Mouse (Mus musculus) CH12.LX (cell line): Measurements from ENCODE around the gene Kcnab3. TPM values are rescaled to one million over a fixed set of nuclear protein-coding genes. Genes with fewer than 3 reads are reported as not detected.

Source experiments
- DNase-seq: peaks from one replicate; pipeline ENCODE4 v3.0.0-alpha.2; 2013; ENCODE audit errors: extremely low read depth
- H3K27ac ChIP-seq: 2 replicates; pipeline ENCODE4 v1.5.1; 2012; ENCODE audit warnings: low read depth, mild to moderate bottlenecking, control low read depth, moderate library complexity; ENCODE audit not compliant: insufficient read depth
- H3K27me3 ChIP-seq: replicated peaks from 2 replicates; pipeline ENCODE3; 2012; ENCODE audit warnings: inconsistent platforms
- H3K36me3 ChIP-seq, 2 experiments: replicated peaks in 1 of 2; 2 replicates each; pipeline versions ENCODE3 to v1.6.1; 2012; ENCODE audit warnings: inconsistent platforms in 1 of 2, low read length in 1 of 2, mild to moderate bottlenecking in 1 of 2, mixed read lengths in 1 of 2, moderate library complexity in 1 of 2; ENCODE audit not compliant: control insufficient read depth in 1 of 2, insufficient read depth in 1 of 2
- H3K4me1 ChIP-seq, 2 experiments: 2 replicates each; pipeline ENCODE4 v1.6.1; 2012; ENCODE audit warnings: inconsistent platforms in 1 of 2, moderate library complexity in 1 of 2; ENCODE audit not compliant: insufficient read depth in 2 of 2, control insufficient read depth in 1 of 2
- H3K4me2 ChIP-seq: 2 replicates; pipeline ENCODE4 v1.6.1; 2012; ENCODE audit warnings: low read depth, mild to moderate bottlenecking, control low read depth; ENCODE audit not compliant: poor library complexity, insufficient read depth, severe bottlenecking
- H3K4me3 ChIP-seq, 3 experiments: fragments of 150-350 bp in 1 of 3; sonication (generic) in 1 of 3; replicated peaks in 1 of 3; 2 replicates each; pipeline versions ENCODE3 to v1.5.1; 2011 to 2012; ENCODE audit warnings: low read depth in 2 of 3, low read length in 2 of 3, mild to moderate bottlenecking in 2 of 3, moderate library complexity in 2 of 3, control low read depth in 1 of 3, improper control_type of control experiment in 1 of 3, inconsistent platforms in 1 of 3, mixed read lengths in 1 of 3; ENCODE audit not compliant: poor library complexity in 1 of 3
- H3K79me2 ChIP-seq: replicated peaks from 2 replicates; pipeline ENCODE4 v1.6.1; 2012; ENCODE audit warnings: mild to moderate bottlenecking, moderate library complexity; ENCODE audit not compliant: control insufficient read depth, poor library complexity, insufficient read depth, severe bottlenecking; ENCODE audit errors: extremely low read depth
- H3K9ac ChIP-seq: 2 replicates; pipeline ENCODE4 v1.6.1; 2012; ENCODE audit warnings: low read depth, mild to moderate bottlenecking, control low read depth, moderate library complexity; ENCODE audit not compliant: insufficient read depth
- H3K9me3 ChIP-seq: replicated peaks from 2 replicates; pipeline ENCODE3; 2012; ENCODE audit warnings: low read length, inconsistent platforms, mixed read lengths
- BHLHE40 ChIP-seq: IDR thresholded peaks from 2 replicates; pipeline ENCODE4 v1.6.1; 2011; ENCODE audit warnings: mild to moderate bottlenecking, low read depth, low read length, improper control_type of control experiment
- CHD1 ChIP-seq: IDR thresholded peaks from 2 replicates; pipeline ENCODE4 v1.6.1; 2012; ENCODE audit warnings: low read depth, low read length, improper control_type of control experiment, inconsistent platforms
- CHD2 ChIP-seq: IDR thresholded peaks from 2 replicates; pipeline ENCODE4 v1.6.1; 2011; ENCODE audit warnings: low read length, improper control_type of control experiment
- CTCF ChIP-seq, 2 experiments: IDR thresholded peaks in 1 of 2; conservative IDR thresholded peaks in 1 of 2; 2 replicates each; pipeline ENCODE4 v1.5.1; 2011 to 2012; ENCODE audit warnings: low read depth in 2 of 2, low read length in 2 of 2, improper control_type of control experiment in 1 of 2, inconsistent platforms in 1 of 2, mild to moderate bottlenecking in 1 of 2, moderate library complexity in 1 of 2
- E2F4 ChIP-seq: IDR thresholded peaks from 2 replicates; pipeline ENCODE4 v1.6.1; 2011; ENCODE audit warnings: low read depth, low read length, improper control_type of control experiment; ENCODE audit not compliant: insufficient replicate concordance
- ELF1 ChIP-seq: IDR thresholded peaks from 2 replicates; pipeline ENCODE4 v1.6.1; 2014; ENCODE audit warnings: low read depth, mild to moderate bottlenecking, inconsistent platforms, low read length, improper control_type of control experiment
- EP300 ChIP-seq: IDR thresholded peaks from 2 replicates; pipeline ENCODE4 v1.6.1; 2011; ENCODE audit warnings: low read length, improper control_type of control experiment
- ETS1 ChIP-seq: conservative IDR thresholded peaks from 2 replicates; pipeline ENCODE4 v1.6.1; 2012; ENCODE audit warnings: low read depth, mild to moderate bottlenecking, inconsistent platforms, low read length, improper control_type of control experiment, moderate library complexity
- GABPA ChIP-seq: IDR thresholded peaks from 2 replicates; pipeline ENCODE4 v1.6.1; 2012; ENCODE audit warnings: low read depth, low read length, improper control_type of control experiment, inconsistent platforms; ENCODE audit not compliant: insufficient replicate concordance
- HCFC1 ChIP-seq: IDR thresholded peaks from 2 replicates; pipeline ENCODE4 v1.6.1; 2012; ENCODE audit warnings: low read depth, mild to moderate bottlenecking, inconsistent platforms, low read length, improper control_type of control experiment
- IRF4 ChIP-seq: IDR thresholded peaks from 2 replicates; pipeline ENCODE4 v1.6.1; 2014; ENCODE audit warnings: low read depth, mild to moderate bottlenecking, inconsistent platforms, low read length, improper control_type of control experiment
- JUN ChIP-seq: IDR thresholded peaks from 2 replicates; pipeline ENCODE4 v1.6.1; 2011; ENCODE audit warnings: low read depth, mild to moderate bottlenecking, low read length, improper control_type of control experiment, moderate library complexity; ENCODE audit not compliant: insufficient read depth
- JUND ChIP-seq: conservative IDR thresholded peaks from 2 replicates; pipeline ENCODE4 v1.6.1; 2011; ENCODE audit warnings: low read depth, low read length, improper control_type of control experiment
- KAT2A ChIP-seq: IDR thresholded peaks from 2 replicates; pipeline ENCODE4 v1.6.1; 2012; ENCODE audit warnings: low read length, improper control_type of control experiment, inconsistent platforms; ENCODE audit not compliant: insufficient replicate concordance
- MAFK ChIP-seq: IDR thresholded peaks from 2 replicates; pipeline ENCODE4 v1.6.1; 2011; ENCODE audit warnings: low read length, improper control_type of control experiment; ENCODE audit not compliant: insufficient replicate concordance
- MAX ChIP-seq: IDR thresholded peaks from 2 replicates; pipeline ENCODE4 v1.6.1; 2011; ENCODE audit warnings: low read length, improper control_type of control experiment
- MAZ ChIP-seq: IDR thresholded peaks from 2 replicates; pipeline ENCODE4 v1.6.1; 2012; ENCODE audit warnings: low read depth, mild to moderate bottlenecking, inconsistent platforms, low read length, improper control_type of control experiment, moderate library complexity
- MEF2A ChIP-seq: IDR thresholded peaks from 2 replicates; pipeline ENCODE4 v1.6.1; 2014; ENCODE audit warnings: low read depth, mild to moderate bottlenecking, inconsistent platforms, low read length, improper control_type of control experiment, borderline replicate concordance
- MXI1 ChIP-seq: IDR thresholded peaks from 2 replicates; pipeline ENCODE4 v1.6.1; 2011; ENCODE audit warnings: mild to moderate bottlenecking, low read depth, low read length, improper control_type of control experiment
- MYC ChIP-seq: IDR thresholded peaks from 2 replicates; pipeline ENCODE4 v1.6.1; 2011; ENCODE audit warnings: low read depth, mild to moderate bottlenecking, improper control_type of control experiment, low read length
- NELFE ChIP-seq: IDR thresholded peaks from 2 replicates; pipeline ENCODE4 v1.6.1; 2011; ENCODE audit warnings: low read depth, low read length, improper control_type of control experiment
- NRF1 ChIP-seq: IDR thresholded peaks from 2 replicates; pipeline ENCODE4 v1.6.1; 2014; ENCODE audit warnings: low read depth, mild to moderate bottlenecking, inconsistent platforms, low read length, improper control_type of control experiment, moderate library complexity
- PAX5 ChIP-seq: IDR thresholded peaks from 2 replicates; pipeline ENCODE4 v1.6.1; 2012; ENCODE audit warnings: low read length, inconsistent platforms, mixed read lengths
- POLR2A ChIP-seq: IDR thresholded peaks from 2 replicates; pipeline ENCODE4 v1.6.1; 2011; ENCODE audit warnings: low read depth, mild to moderate bottlenecking, improper control_type of control experiment, low read length
- POLR2AphosphoS2 ChIP-seq: IDR thresholded peaks from 2 replicates; pipeline ENCODE4 v1.6.1; 2011; ENCODE audit warnings: low read depth, low read length, improper control_type of control experiment
- RAD21 ChIP-seq: IDR thresholded peaks from 2 replicates; pipeline ENCODE4 v1.6.1; 2011; ENCODE audit warnings: low read depth, mild to moderate bottlenecking, low read length, improper control_type of control experiment, moderate library complexity
- RCOR1 ChIP-seq: conservative IDR thresholded peaks from 2 replicates; pipeline ENCODE4 v1.6.1; 2012; ENCODE audit warnings: low read depth, mild to moderate bottlenecking, inconsistent platforms, low read length, improper control_type of control experiment
- SIN3A ChIP-seq: IDR thresholded peaks from 2 replicates; pipeline ENCODE4 v1.6.1; 2012; ENCODE audit warnings: low read length, improper control_type of control experiment, inconsistent platforms
- SMC3 ChIP-seq: IDR thresholded peaks from 2 replicates; pipeline ENCODE4 v1.6.1; 2011; ENCODE audit warnings: low read depth, low read length, improper control_type of control experiment
- TBP ChIP-seq: conservative IDR thresholded peaks from 2 replicates; pipeline ENCODE4 v1.6.1; 2011; ENCODE audit warnings: low read depth, low read length, improper control_type of control experiment
- TCF12 ChIP-seq: IDR thresholded peaks from 2 replicates; pipeline ENCODE4 v1.6.1; 2014; ENCODE audit warnings: low read depth, mild to moderate bottlenecking, inconsistent platforms, low read length, improper control_type of control experiment
- UBTF ChIP-seq: IDR thresholded peaks from 2 replicates; pipeline ENCODE4 v1.6.1; 2012; ENCODE audit warnings: low read depth, mild to moderate bottlenecking, inconsistent platforms, low read length, improper control_type of control experiment, moderate library complexity
- USF1 ChIP-seq: IDR thresholded peaks from 2 replicates; pipeline ENCODE4 v1.6.1; 2014; ENCODE audit warnings: low read depth, mild to moderate bottlenecking, inconsistent platforms, low read length, improper control_type of control experiment
- USF2 ChIP-seq: conservative IDR thresholded peaks from 2 replicates; pipeline ENCODE4 v1.6.1; 2011; ENCODE audit warnings: low read depth, low read length, improper control_type of control experiment
- ZC3H11A ChIP-seq: IDR thresholded peaks from 2 replicates; pipeline ENCODE4 v1.6.1; 2012; ENCODE audit warnings: low read depth, mild to moderate bottlenecking, inconsistent platforms, low read length, improper control_type of control experiment
- ZKSCAN1 ChIP-seq: IDR thresholded peaks from 2 replicates; pipeline ENCODE4 v1.6.1; 2012; ENCODE audit warnings: low read depth, inconsistent platforms, low read length, improper control_type of control experiment, borderline replicate concordance
- ZMIZ1 ChIP-seq: IDR thresholded peaks from 2 replicates; pipeline ENCODE4 v1.6.1; 2012; ENCODE audit warnings: low read depth, mild to moderate bottlenecking, inconsistent platforms, low read length, improper control_type of control experiment
- ZNF384 ChIP-seq: IDR thresholded peaks from 2 replicates; pipeline ENCODE4 v1.6.1; 2012; ENCODE audit warnings: low read depth, low read length, improper control_type of control experiment, inconsistent platforms
- dilution Hi-C: fragments of 300-500 bp; cut with MboI; formaldehyde crosslinking; loops from 2 replicates; pipeline ENCODE4 v1.14.3; 2020; ENCODE audit warnings: low sequenced_read_pairs; ENCODE audit not compliant: extremely low pct_unique_long_range_greater_than_20kb, extremely low pct_ligation_motif_present
- in situ Hi-C: fragments of 300-500 bp; cut with MboI; formaldehyde crosslinking; loops from 3 replicates; pipeline ENCODE4 v1.14.3; 2019; ENCODE audit warnings: low sequenced_read_pairs, low pct_ligation_motif_present, low pct_unique_long_range_greater_than_20kb, mixed read lengths
- polyA plus RNA-seq: library from polyadenylated mRNA; unstranded; fragments of >175 nt; gene quantifications from 2 replicates; pipeline ENCODE4 v1.2.1, GENCODE M21; 2012; ENCODE audit warnings: low read depth; ENCODE audit not compliant: insufficient read length
- total RNA-seq, 2 experiments: library from RNA; depleted of rRNA; stranded (reverse); fragments of 300-350 nt in 1 of 2; fragments of >200 nt in 1 of 2; gene quantifications; 2 replicates each; pipeline ENCODE4 v1.2.3; 2012 to 2014

Kcnab3 gene
- total and polyA plus RNA-seq, 3 experiments: 0.39 to 1.1 TPM; not detected in 1

- Histone ChIP-seq H3K27ac (peak within 1 kb of the TSS; percentile 49), H3K9me3 (no peaks in the 10 kb centered on the region), H3K36me3 (peaks cover 7 to 38% of the 10 kb centered on the region in 2 experiments), H3K4me2 (peak within 1 kb of the TSS; percentile 96), H3K79me2 (peaks cover 3% of the 10 kb centered on the region; the same call in 1 of the 2 replicates), H3K9ac (peak within 1 kb of the TSS; percentile 100), H3K27me3 (no peaks in the 10 kb centered on the region), H3K4me3 (peak within 1 kb of the TSS; percentile 76 to 84 (median 78)), H3K4me1 (peaks cover 7 to 36% of the 10 kb centered on the region in 2 experiments)
- TF ChIP-seq HCFC1 (0 out of 2 replicates have a peak, but pooled peaks have one; percentile 33), ELF1 (no peak), MEF2A (peak; percentile 23; the same call in 1 of the 2 replicates), CTCF (conservative IDR thresholded peaks at IDR 0.05 in 1 of 2, IDR thresholded peaks at IDR 0.05 in 1 of 2; ENCODE audit: low read depth in 2 of 2, low read length in 2 of 2) (no peak), PAX5 (no peak), ZNF384 (peak; percentile 37), NELFE (no peak), MYC (no peak), POLR2AphosphoS2 (no peak), EP300 (no peak), MAZ (peak; percentile 87), MAX (no peak), UBTF (no peak), KAT2A (no peak), ETS1 (no peak), SMC3 (no peak), MXI1 (no peak), GABPA (no peak), CHD1 (peak; percentile 79; the same call in 1 of the 2 replicates), RCOR1 (no peak), CHD2 (0 out of 2 replicates have a peak, but pooled peaks have one; percentile 31), ZMIZ1 (no peak), TCF12 (no peak), JUND (no peak), USF2 (no peak), USF1 (no peak), ZC3H11A (no peak), ZKSCAN1 (no peak), NRF1 (no peak), TBP (no peak), BHLHE40 (no peak), MAFK (no peak), POLR2A (0 out of 2 replicates have a peak, but pooled peaks have one; percentile 2), IRF4 (no peak), JUN (no peak), E2F4 (no peak), RAD21 (no peak), SIN3A (no peak)
- DNase-seq: peak; percentile 29
- in situ Hi-C loops: loop anchor here (5.0 kb wide), 2 partner anchors 37 to 102 kb away; no protein-coding TSS in a partner anchor
- dilution Hi-C loops: no loop called here
Observed at GRCm38 (mm10) chr11:69369215-69369989, 43.3 kb downstream of the Kcnab3 start, which contains the start of gene Chd3. Gene Chd3 (minus strand): TSS chr11:69369406.
